Mouse (Mus musculus) bone marrow, adult 2 months (tissue): Measurements from ENCODE around the gene Kctd15.

ENCODE experiments used
- CTCF ChIP-seq: fragments of 200-500 bp; IDR thresholded peaks from 2 replicates; pipeline ENCODE4 v1.5.1; 2011; ENCODE audit warnings: low read length, control low read depth; ENCODE audit not compliant: control insufficient read depth, insufficient read depth
- POLR2A ChIP-seq: fragments of 200-500 bp; IDR thresholded peaks from 2 replicates; pipeline ENCODE4 v1.6.1; 2011; ENCODE audit warnings: low read depth, mild to moderate bottlenecking, control low read depth, low read length, borderline replicate concordance; ENCODE audit not compliant: control insufficient read depth

DNA sequence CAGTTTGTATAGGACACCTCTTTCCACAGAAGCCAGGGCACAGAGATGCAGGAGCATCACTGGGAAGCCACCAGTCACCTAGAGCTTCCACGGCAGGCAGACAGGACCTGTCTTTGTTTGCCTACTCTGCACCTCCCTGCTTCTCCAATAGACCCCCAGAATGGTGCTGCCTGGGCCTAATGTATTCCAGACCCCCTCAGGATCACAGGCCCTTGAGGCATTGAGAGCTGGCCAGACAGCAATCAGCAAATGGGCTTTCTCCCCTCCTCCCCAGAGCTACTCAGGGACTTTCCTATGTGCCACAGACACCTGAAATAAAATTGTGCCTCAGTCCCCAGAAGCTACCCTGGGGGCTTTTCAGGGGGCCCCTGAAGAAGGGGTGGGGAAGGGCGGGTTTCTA lies 5.2 kb downstream of the Kctd15 start:
- TF ChIP-seq CTCF, result no peak
- no peak for TF ChIP-seq POLR2A
